Mouse (Mus musculus): Measurements from ENCODE around the gene Unk. TPM values are rescaled to one million over a fixed set of nuclear protein-coding genes. Genes with fewer than 3 reads are reported as not detected.

Gene Unk
- total RNA-seq (2022) = 10 to 100 TPM; 23.4 to 27.7 (median 25.0) TPM

GRCm38 (mm10) chr11:116030088-116030897 is at the start of gene Unk:
Gene Unk (plus strand): TSS chr11:116030322.
- peak; percentile 95 to 98 for DNase-seq (ENCODE audit: low spot score in 2 of 2)

- DNase-seq (ENCODE audit: low spot score in 2 of 2) = no peak
These were observed 47.6 kb upstream of the Unk start for GRCm38 (mm10) chr11:115982472-115982871.

- DNase-seq (ENCODE audit: low spot score in 2 of 2) = no peak
These were observed 46.8 kb upstream of the Unk start for GRCm38 (mm10) chr11:115983291-115983690.

- no peak for DNase-seq (ENCODE audit: low spot score in 2 of 2)
These were observed 40.4 kb upstream of the Unk start for GRCm38 (mm10) chr11:115989686-115990085.

- DNase-seq (ENCODE audit: low spot score in 2 of 2) = no peak
These were observed 38.0 kb upstream of the Unk start for GRCm38 (mm10) chr11:115992098-115992497.

- no peak for DNase-seq (ENCODE audit: low spot score in 2 of 2)
These were observed 34.9 kb upstream of the Unk start for GRCm38 (mm10) chr11:115995256-115995655.

- no peak for DNase-seq (ENCODE audit: low spot score in 2 of 2)
These were observed 33.1 kb upstream of the Unk start for GRCm38 (mm10) chr11:115997047-115997446.

- no peak for DNase-seq (ENCODE audit: low spot score in 2 of 2)
These were observed 32.5 kb upstream of the Unk start for GRCm38 (mm10) chr11:115997662-115998061.

GRCm38 (mm10) chr11:115999027-115999426 is 31.1 kb upstream of the Unk start:
- DNase-seq (ENCODE audit: low spot score in 2 of 2) = no peak

- peak in 1 of 2 experiments; percentile 55 for DNase-seq (ENCODE audit: low spot score in 2 of 2)
These were observed 30.5 kb upstream of the Unk start for GRCm38 (mm10) chr11:115999538-116000143.

GRCm38 (mm10) chr11:116000607-116001006 is 29.5 kb upstream of the Unk start:
- no peak for DNase-seq (ENCODE audit: low spot score in 2 of 2)

- DNase-seq (ENCODE audit: low spot score in 2 of 2) = no peak
These were observed 28.4 kb upstream of the Unk start for GRCm38 (mm10) chr11:116001725-116002124.

GRCm38 (mm10) chr11:116002894-116003293 is 27.2 kb upstream of the Unk start:
- no peak for DNase-seq (ENCODE audit: low spot score in 2 of 2)

GRCm38 (mm10) chr11:116004186-116004823 is 25.8 kb upstream of the Unk start:
- no peak for DNase-seq (ENCODE audit: low spot score in 2 of 2)

GRCm38 (mm10) chr11:116004840-116005700 is 25.1 kb upstream of the Unk start:
- DNase-seq (ENCODE audit: low spot score in 2 of 2) = no peak

GRCm38 (mm10) chr11:116005701-116006419 is 24.3 kb upstream of the Unk start:
- DNase-seq (ENCODE audit: low spot score in 2 of 2) = no peak

GRCm38 (mm10) chr11:116007095-116007850 is 22.8 kb upstream of the Unk start:
- no peak for DNase-seq (ENCODE audit: low spot score in 2 of 2)

GRCm38 (mm10) chr11:116008411-116008810 is 21.7 kb upstream of the Unk start:
- no peak for DNase-seq (ENCODE audit: low spot score in 2 of 2)

- no peak for DNase-seq (ENCODE audit: low spot score in 2 of 2)
These were observed 21.2 kb upstream of the Unk start for GRCm38 (mm10) chr11:116008832-116009375.

GRCm38 (mm10) chr11:116009661-116010060 is 20.5 kb upstream of the Unk start:
- no peak for DNase-seq (ENCODE audit: low spot score in 2 of 2)

All from left cerebral cortex, adult 8-10 months (tissue).